Mouse (Mus musculus) urinary bladder, postnatal 10 days (tissue): Measurements from ENCODE around the gene Keg1.

Experiments
- DNase-seq: peaks from one replicate; pipeline ENCODE4 v3.0.0; 2022; ENCODE audit warnings: low spot score

Keg1 gene

GRCm38 (mm10) chr19:12762212-12763130 is 66.9 kb downstream of the Keg1 start:
- DNase-seq, result no peak

GRCm38 (mm10) chr19:12765308-12765707 is 69.7 kb downstream of the Keg1 start, which contains the start of gene Cntf:
Cntf (minus strand) TSS chr19:12765632.
- no peak for DNase-seq
